ENCODE assay signal across 8 mouse cellular contexts in genomic region chr2:152406126-152406525, GRCm38 (mm10). TPM values are rescaled to one million over a fixed set of nuclear protein-coding genes. Genes with fewer than 3 reads are reported as not detected.
DNase-seq lines count a peak whose midpoint lies in the region; ATAC-seq and TF ChIP-seq lines count a peak whose summit lies in the region.

No protein-coding gene starts in this region.

- peak overlapping the region; percentile 57 for H3K4me2 ChIP-seq in forebrain, embryonic 16.5 days (ENCODE audit: low read length)

- H3K27ac ChIP-seq in forebrain, embryonic 16.5 days (ENCODE audit: low read length) = peak overlapping the region; percentile 69
- H3K27ac ChIP-seq in layer of hippocampus, adult 2 months = peak overlapping the region; percentile 90
- H3K27ac ChIP-seq in olfactory bulb, adult 2 months (ENCODE audit: insufficient read depth, low read depth, low read length) = peak overlapping the region; percentile 79

- peak overlapping the region; percentile 51; the same call in 1 of the 2 replicates for H3K4me3 ChIP-seq in G1E (ENCODE audit: low read depth, low read length)
- peak overlapping the region; percentile 41 for H3K4me3 ChIP-seq in forebrain, embryonic 16.5 days (replicated peaks; ENCODE audit: low read length)
- H3K4me3 ChIP-seq in layer of hippocampus, adult 2 months = peak overlapping the region; percentile 52
- H3K4me3 ChIP-seq in lung, adult 2 months (replicated peaks; ENCODE audit: extremely low read depth, low read depth, low read length) = peak overlapping the region; percentile 39
- H3K4me3 ChIP-seq in olfactory bulb, adult 2 months (ENCODE audit: insufficient read depth, low read depth, low read length) = peak overlapping the region; percentile 31

- no peak for TF ChIP-seq POLR2A in lung, adult 2 months (IDR thresholded peaks at IDR 0.05; ENCODE audit: borderline replicate concordance, extremely low read depth, low read depth, low read length)
- no peak for TF ChIP-seq POLR2A in olfactory bulb, adult 2 months (IDR thresholded peaks at IDR 0.05; ENCODE audit: insufficient read depth, low read depth, low read length)

- DNase-seq in G1E (ENCODE audit: low spot score) = peak; percentile 88
- DNase-seq in cerebellum, adult 18-20 months = peak; percentile 94 to 97
- peak; percentile 87 to 88 for DNase-seq in heart, postnatal 36 days
- DNase-seq in layer of hippocampus, adult 2 months (ENCODE audit: low spot score in 2 of 2) = peak; percentile 96 to 98
- peak; percentile 87 for DNase-seq in lung, adult 2 months
- DNase-seq in thymus, adult 18-20 months = peak; percentile 80

- under 1% methylated on average over 19 of the region's 19 CpGs for WGBS in forebrain, embryonic 16.5 days
- WGBS in lung, adult 2 months = under 1% methylated on average over 19 of the region's 19 CpGs
- WGBS in olfactory bulb, adult 2 months = 0% methylated on average over 19 of the region's 19 CpGs

- intact Hi-C loops in heart, postnatal 36 days (cut with DNase I) = no loop called here

- no peak for TF ChIP-seq CTCF in G1E (IDR thresholded peaks at IDR 0.05; ENCODE audit: low read depth, low read length)
- TF ChIP-seq CTCF in layer of hippocampus, adult 2 months (conservative IDR thresholded peaks at IDR 0.05) = peak; percentile 27
- no peak for TF ChIP-seq CTCF in lung, adult 2 months (IDR thresholded peaks at IDR 0.05; ENCODE audit: insufficient read depth, low read length)
- TF ChIP-seq CTCF in olfactory bulb, adult 2 months (IDR thresholded peaks at IDR 0.05; ENCODE audit: insufficient read depth, low read depth, low read length) = no peak

- no peaks in the 10 kb centered on the region for H3K9me3 ChIP-seq in G1E (replicated peaks)
- H3K9me3 ChIP-seq in forebrain, embryonic 16.5 days (ENCODE audit: control insufficient read depth, low read length) = no peaks in the 10 kb centered on the region

- peak overlapping the region; percentile 40 for H3K9ac ChIP-seq in forebrain, embryonic 16.5 days (replicated peaks; ENCODE audit: low read depth, low read length)

- H3K36me3 ChIP-seq in G1E (replicated peaks) = peaks cover 8% of the 10 kb centered on the region
- H3K36me3 ChIP-seq in forebrain, embryonic 16.5 days (ENCODE audit: control insufficient read depth, insufficient read depth) = no peaks in the 10 kb centered on the region

- H3K4me1 ChIP-seq in G1E (ENCODE audit: insufficient read depth, low read depth, low read length) = peaks cover 44% of the 10 kb centered on the region
- peaks cover 25% of the 10 kb centered on the region for H3K4me1 ChIP-seq in forebrain, embryonic 16.5 days (replicated peaks; ENCODE audit: control insufficient read depth, insufficient read depth, low read length)
- 0 out of 2 replicates have a peak, but pooled peaks cover 5% of the 10 kb centered on the region for H3K4me1 ChIP-seq in lung, adult 2 months (ENCODE audit: control insufficient read depth, insufficient read depth, low read length)
- peaks cover 17% of the 10 kb centered on the region for H3K4me1 ChIP-seq in olfactory bulb, adult 2 months (ENCODE audit: control insufficient read depth, insufficient read depth, low read length)

- no peaks in the 10 kb centered on the region for H3K27me3 ChIP-seq in G1E (ENCODE audit: insufficient read depth, low read length)
- no peaks in the 10 kb centered on the region for H3K27me3 ChIP-seq in forebrain, embryonic 16.5 days (replicated peaks; ENCODE audit: control insufficient read depth, insufficient read depth, low read length)

- ATAC-seq in G1E (ENCODE audit: extremely low read depth, insufficient number of reproducible peaks, low FRiP score, poor library complexity, severe bottlenecking) = peak; percentile 97
- peak; percentile 97 for ATAC-seq in forebrain, embryonic 16.5 days

RNA-seq across cellular contexts. Expression of gene Sox12, which starts 8.3 kb away (rescaled TPM):
- total RNA-seq in G1E (2014; fragmentation: Nextera tagmentation) (29.4 and 34.4 TPM in 2 replicates), G1E (2017) (0.98 and 1.7 TPM in 2 replicates)
- 60.0 and 62.8 TPM in 2 replicates for polyA plus RNA-seq in G1E (2012)
- polyA plus RNA-seq in forebrain, embryonic 16.5 days (2015; fragmentation: Nextera tagmentation; extraction: Ambion mirVana) = 15.8 and 16.8 TPM in 2 replicates
- total RNA-seq in heart, postnatal 36 days (2021) = 10 to 100 TPM in 1 of 2 experiments, 1 to 10 TPM in 1; 8.2 to 13.8 TPM
- 10 to 100 TPM; 16.5 to 19.5 TPM for total RNA-seq in layer of hippocampus, adult 2 months (2021)
- polyA plus RNA-seq in lung, adult 2 months (2012; rRNA removed) = 5.6 and 5.8 TPM in 2 replicates
- polyA plus RNA-seq in olfactory bulb, adult 2 months (2012; ENCODE audit: insufficient read depth, insufficient read length, low replicate concordance, missing spikeins) = not detected in 2 replicates

RNA-seq across cellular contexts. Expression of gene Zcchc3, which starts 8.7 kb away (rescaled TPM):
- 21.1 and 23.7 TPM in 2 replicates for total RNA-seq in G1E (2014; fragmentation: Nextera tagmentation)
- total RNA-seq in G1E (2017) = 12.4 and 12.9 TPM in 2 replicates
- polyA plus RNA-seq in G1E (2012) = 21.8 and 22.8 TPM in 2 replicates
- polyA plus RNA-seq in forebrain, embryonic 16.5 days (2015; fragmentation: Nextera tagmentation; extraction: Ambion mirVana) = 13.3 and 14.1 TPM in 2 replicates
- total RNA-seq in heart, postnatal 36 days (2021) = 10 to 100 TPM in 1 of 2 experiments, 1 to 10 TPM in 1; 8.0 to 10.0 TPM
- total RNA-seq in layer of hippocampus, adult 2 months (2021) = 10 to 100 TPM in 1 of 2 experiments, 1 to 10 TPM in 1; 9.9 to 10.1 TPM
- 5.1 and 5.8 TPM in 2 replicates for polyA plus RNA-seq in lung, adult 2 months (2012; rRNA removed)
- polyA plus RNA-seq in olfactory bulb, adult 2 months (2012; ENCODE audit: insufficient read depth, insufficient read length, low replicate concordance, missing spikeins) = not detected in 2 replicates

RNA-seq across cellular contexts. Expression of gene 6820408C15Rik, which starts 9.3 kb away (rescaled TPM):
- total RNA-seq in G1E (2014; fragmentation: Nextera tagmentation) (2.1 and 3.8 TPM in 2 replicates), G1E (2017) (0.49 and 0.64 TPM in 2 replicates)
- polyA plus RNA-seq in G1E (2012) = 0.17 and 0.18 TPM in 2 replicates
- 1.4 and 1.9 TPM in 2 replicates for polyA plus RNA-seq in forebrain, embryonic 16.5 days (2015; fragmentation: Nextera tagmentation; extraction: Ambion mirVana)
- total RNA-seq in heart, postnatal 36 days (2021) = 1 to 10 TPM; 2.0 to 2.1 TPM
- total RNA-seq in layer of hippocampus, adult 2 months (2021) = 1 to 10 TPM; 2.4 to 3.2 TPM
- 8.1 and 8.5 TPM in 2 replicates for polyA plus RNA-seq in lung, adult 2 months (2012; rRNA removed)
- not detected in 2 replicates for polyA plus RNA-seq in olfactory bulb, adult 2 months (2012; ENCODE audit: insufficient read depth, insufficient read length, low replicate concordance, missing spikeins)

RNA-seq across cellular contexts. Expression of gene Nrsn2, which starts 29.7 kb away (rescaled TPM):
- not detected in 2 replicates for total RNA-seq in G1E (2014; fragmentation: Nextera tagmentation)
- total RNA-seq in G1E (2017) = 0.17 TPM in 1 of 2 replicates, not detected in the other
- not detected in 2 replicates for polyA plus RNA-seq in G1E (2012)
- polyA plus RNA-seq in forebrain, embryonic 16.5 days (2015; fragmentation: Nextera tagmentation; extraction: Ambion mirVana) = 10.5 and 22.6 TPM in 2 replicates
- not detected for total RNA-seq in heart, postnatal 36 days (2021)
- 10 to 100 TPM; 66.3 to 83.0 TPM for total RNA-seq in layer of hippocampus, adult 2 months (2021)
- polyA plus RNA-seq in lung, adult 2 months (2012; rRNA removed) = 0.17 TPM in 1 of 2 replicates, not detected in the other
- not detected in 2 replicates for polyA plus RNA-seq in olfactory bulb, adult 2 months (2012; ENCODE audit: insufficient read depth, insufficient read length, low replicate concordance, missing spikeins)

RNA-seq across cellular contexts. Expression of gene Defb23, which starts 58.3 kb away (rescaled TPM):
- total RNA-seq in G1E (2014; fragmentation: Nextera tagmentation) (not detected in 2 replicates), G1E (2017) (0.29 TPM in 1 of 2 replicates, not detected in the other)
- polyA plus RNA-seq in G1E (2012) = not detected in 2 replicates
- polyA plus RNA-seq in forebrain, embryonic 16.5 days (2015; fragmentation: Nextera tagmentation; extraction: Ambion mirVana) = not detected in 2 replicates
- not detected for total RNA-seq in heart, postnatal 36 days (2021)
- not detected for total RNA-seq in layer of hippocampus, adult 2 months (2021)
- polyA plus RNA-seq in lung, adult 2 months (2012; rRNA removed) = not detected in 2 replicates
- polyA plus RNA-seq in olfactory bulb, adult 2 months (2012; ENCODE audit: insufficient read depth, insufficient read length, low replicate concordance, missing spikeins) = not detected in 2 replicates

Comparison
In these comparisons a context has a peak if more than half of its experiments do, and no peak if none do; other contexts are left out.
1. Peak in every context shown above with its lines: DNase-seq, ATAC-seq, H3K4me3 ChIP-seq and H3K27ac ChIP-seq.